Mouse (Mus musculus): Measurements from ENCODE around the gene Dnajc1.
A peak's percentile ranks its signal among the peaks of the same experiment; 100 is the strongest.

Gene Dnajc1

DNA sequence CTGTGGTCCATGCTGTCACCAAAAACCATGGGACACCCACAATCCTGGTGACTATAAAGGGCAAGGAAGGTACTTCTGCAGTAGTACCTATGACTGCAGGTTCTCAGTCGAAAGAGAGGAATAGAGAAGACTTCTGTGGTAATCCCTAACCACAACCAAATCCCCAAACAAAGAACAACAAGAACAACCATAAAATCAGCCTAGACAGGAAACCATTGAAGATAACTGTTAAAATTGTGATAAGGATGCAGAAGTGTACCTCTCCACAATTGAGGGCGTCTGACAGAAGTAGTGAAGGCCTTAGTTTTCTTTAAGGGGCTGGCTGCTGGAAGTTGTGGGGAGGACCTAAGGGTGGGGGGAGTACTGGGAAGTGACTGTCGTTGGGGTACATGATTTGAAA is 91.7 kb downstream of the Dnajc1 start:
- DNase-seq (ENCODE audit: low read depth), result no peak

DNA sequence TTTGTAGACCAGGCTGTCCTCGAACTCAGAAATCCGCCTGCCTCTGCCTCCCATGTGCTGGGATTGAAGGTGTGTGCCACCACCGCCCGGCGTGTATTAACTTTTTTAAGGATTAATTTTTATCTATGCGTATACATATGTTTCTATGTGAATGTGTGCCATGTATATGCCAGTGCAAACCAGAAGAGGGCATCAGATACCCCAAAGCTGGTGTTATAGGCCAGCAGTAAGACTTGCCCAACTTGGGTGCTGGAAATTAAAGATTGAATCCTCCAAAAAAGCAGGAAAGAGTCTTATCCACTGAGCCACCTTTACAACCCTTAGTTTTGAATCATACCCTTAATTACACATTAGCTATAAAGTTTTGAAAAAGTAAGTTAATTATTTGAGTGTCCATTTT is 107.5 kb downstream of the Dnajc1 start:
- peak; percentile 25 for DNase-seq (ENCODE audit: low read depth)

DNA sequence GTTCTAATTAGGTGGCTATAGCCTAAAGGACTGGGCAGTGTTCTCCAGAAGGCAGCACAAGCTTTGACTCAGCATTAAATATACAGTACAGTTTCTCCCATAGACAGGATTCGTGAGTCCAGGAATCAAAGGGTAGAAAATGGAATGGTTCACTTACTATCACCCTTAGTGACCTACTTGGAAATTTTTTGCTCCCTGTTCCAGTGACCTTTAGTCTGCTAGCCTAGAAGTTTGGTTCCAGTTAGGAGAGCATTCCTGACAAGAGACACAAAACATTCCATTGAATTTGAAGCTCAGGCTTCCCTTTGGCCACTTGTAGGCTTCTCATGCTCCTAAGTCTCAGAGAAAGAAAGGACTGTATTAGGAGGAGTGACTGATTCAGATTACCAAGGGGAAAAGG is 126.9 kb downstream of the Dnajc1 start:
- DNase-seq (ENCODE audit: low read depth), result no peak

GRCm38 (mm10) chr2:18264579-18264978 is 128.1 kb downstream of the Dnajc1 start:
- DNase-seq (ENCODE audit: low read depth), result no peak

DNA sequence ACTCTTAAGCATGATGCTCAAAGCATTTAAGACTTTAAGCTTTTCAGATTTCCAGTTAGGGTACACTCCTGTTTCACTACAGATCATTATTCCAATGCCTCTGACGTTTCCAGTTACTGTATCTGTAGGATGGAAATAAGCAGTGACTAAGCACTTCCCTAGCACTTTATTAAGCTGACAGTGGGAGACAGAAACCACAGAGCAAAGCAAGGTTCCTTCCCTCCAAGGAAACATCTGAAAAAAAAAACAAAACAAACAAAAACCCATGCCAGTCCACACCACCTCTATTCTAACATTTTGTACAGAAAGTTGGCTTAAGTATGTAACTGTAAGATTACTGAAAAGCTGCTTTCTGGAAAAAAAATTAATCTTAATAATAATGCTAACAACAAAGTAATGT is 130.3 kb downstream of the Dnajc1 start:
- DNase-seq (ENCODE audit: low read depth), result no peak

- no peak for DNase-seq (ENCODE audit: low read depth)
Observed at GRCm38 (mm10) chr2:18249224-18249623, 143.4 kb downstream of the Dnajc1 start.

DNA sequence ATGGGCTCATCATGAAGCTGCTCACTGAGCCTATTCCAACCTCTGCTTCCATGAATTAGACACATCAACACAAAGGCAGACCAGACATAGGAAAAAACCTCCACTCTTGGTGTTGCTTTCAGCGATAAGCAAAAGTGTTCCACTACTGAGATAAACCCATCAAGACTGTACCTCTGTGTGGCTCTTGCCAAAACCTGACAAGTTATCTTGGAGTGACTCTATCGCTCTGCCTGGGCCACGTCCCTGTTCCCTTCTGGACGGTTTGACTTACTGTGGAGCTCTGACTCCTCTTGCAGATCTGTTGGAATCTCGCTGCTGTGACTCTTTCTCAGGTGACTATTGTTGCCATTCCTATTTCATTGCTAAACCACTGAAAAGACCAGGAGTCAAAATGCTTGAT is 157.1 kb downstream of the Dnajc1 start:
- DNase-seq (ENCODE audit: low read depth), result no peak

- DNase-seq (ENCODE audit: low read depth), result no peak
Observed at GRCm38 (mm10) chr2:18232883-18233567, 159.6 kb downstream of the Dnajc1 start.

GRCm38 (mm10) chr2:18231143-18231542 is 161.5 kb downstream of the Dnajc1 start:
- no peak for DNase-seq (ENCODE audit: low read depth)

GRCm38 (mm10) chr2:18229279-18229678 is 163.4 kb downstream of the Dnajc1 start:
- DNase-seq (ENCODE audit: low read depth), result no peak

DNA sequence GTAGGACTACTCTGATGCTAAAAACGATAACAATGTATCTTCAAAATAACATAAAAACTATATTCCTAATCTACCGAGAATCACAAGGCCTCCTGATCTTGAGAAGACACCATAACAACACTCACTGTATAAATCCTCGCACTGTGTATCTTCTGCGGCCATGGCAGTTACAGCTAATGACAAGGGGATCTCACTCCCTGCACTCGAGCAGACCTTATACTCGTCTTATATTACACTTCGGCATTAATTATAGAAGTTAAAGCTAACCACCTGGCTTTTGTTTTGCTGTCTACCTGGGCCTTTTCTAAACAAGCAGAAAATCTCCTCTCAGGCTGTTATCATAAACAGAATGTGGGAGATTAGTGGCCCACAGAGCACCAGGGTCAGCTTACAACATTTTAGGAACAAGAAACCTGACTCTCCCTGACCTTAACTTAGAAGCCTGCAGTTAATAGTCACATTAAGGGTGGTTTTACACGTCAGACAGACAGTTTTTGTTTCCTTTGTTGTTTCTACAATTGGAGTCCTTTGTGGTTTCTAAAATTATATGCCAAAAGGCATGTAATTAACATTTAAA is 164.1 kb downstream of the Dnajc1 start:
- no peak for DNase-seq (ENCODE audit: low read depth)

DNA sequence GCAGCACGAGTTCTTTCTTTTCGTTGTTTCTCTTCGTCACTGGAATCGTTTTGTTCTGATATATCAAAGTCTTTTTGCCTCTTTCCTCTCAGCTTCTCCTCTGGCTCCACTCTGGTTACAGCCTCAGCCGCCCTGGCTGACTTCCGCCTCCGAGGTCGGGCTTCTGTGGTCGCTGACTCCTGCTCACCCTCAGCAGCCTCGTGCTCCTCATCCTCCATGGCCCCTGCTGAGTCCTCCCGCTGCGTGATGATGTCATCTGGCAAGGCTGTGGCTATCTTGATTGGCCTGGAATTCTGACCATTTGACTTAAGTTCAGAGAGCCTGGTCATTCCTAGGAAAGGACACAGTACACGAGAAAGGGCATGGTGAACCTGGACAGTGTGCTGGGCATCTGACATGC is 173.1 kb downstream of the Dnajc1 start:
- DNase-seq (ENCODE audit: low read depth), result no peak

GRCm38 (mm10) chr2:18219136-18219535 is 173.5 kb downstream of the Dnajc1 start:
- no peak for DNase-seq (ENCODE audit: low read depth)

DNA sequence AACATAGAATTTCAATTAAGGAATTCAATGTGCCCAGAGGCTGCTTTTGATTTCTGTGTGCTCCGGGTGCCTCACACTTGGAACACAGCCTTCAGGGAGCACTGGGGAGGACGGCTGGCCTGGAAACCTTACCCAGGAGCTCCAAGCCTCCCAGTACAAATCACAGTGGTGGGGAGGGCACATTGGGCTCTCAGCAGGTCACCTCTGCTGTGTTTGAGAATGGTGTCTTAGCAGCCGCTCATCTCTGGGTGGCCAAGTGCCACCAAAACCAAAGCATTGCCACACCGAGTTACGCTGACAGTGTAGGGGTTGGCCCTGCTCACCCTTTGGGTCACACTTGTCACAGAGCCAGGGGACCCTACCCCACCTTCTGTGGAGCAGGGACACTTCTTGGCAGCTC is 174.1 kb downstream of the Dnajc1 start:
- DNase-seq (ENCODE audit: low read depth), result no peak

DNA sequence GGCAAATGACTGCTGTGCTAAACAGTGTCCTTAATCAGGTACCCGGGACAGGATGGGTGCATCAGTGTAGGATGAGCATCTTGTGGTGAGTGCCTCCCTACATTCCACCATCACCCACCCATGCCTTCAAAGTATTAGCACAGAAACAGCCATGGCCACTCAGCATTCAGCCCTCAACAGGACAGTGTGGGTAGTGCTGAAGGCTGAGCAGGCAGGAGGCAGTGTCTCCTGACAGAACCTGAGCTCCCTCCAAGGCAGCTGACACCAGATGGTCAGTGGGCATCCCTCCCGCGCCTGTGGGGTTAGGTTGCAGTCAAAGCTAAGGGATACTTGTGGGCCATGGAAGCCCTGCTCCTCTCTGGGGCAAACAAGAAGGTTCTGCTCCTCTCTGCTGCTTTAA is 174.8 kb downstream of the Dnajc1 start:
- no peak for DNase-seq (ENCODE audit: low read depth)

- DNase-seq (ENCODE audit: low read depth), result no peak
Observed at GRCm38 (mm10) chr2:18214031-18214430, 178.6 kb downstream of the Dnajc1 start.

DNA sequence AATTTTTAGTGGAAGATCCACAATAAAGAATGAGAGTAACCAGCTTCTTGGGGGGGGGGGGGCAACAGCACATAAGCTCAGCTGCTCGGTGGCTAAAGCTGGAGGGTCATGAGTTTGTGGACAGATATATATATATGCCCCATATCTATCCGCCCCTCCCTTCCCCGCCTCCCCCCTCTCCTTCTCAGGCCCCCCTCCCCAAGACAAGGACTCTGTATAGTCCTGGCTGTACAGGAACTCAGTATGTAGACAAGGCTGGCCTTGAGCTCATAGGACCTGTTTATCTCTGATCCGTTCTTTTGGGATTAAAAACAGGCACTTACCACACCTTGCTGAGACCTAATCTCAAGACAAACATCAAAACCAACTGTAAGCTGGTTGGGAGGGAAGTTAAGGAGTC is 182.7 kb downstream of the Dnajc1 start:
- no peak for DNase-seq (ENCODE audit: low read depth)

DNA sequence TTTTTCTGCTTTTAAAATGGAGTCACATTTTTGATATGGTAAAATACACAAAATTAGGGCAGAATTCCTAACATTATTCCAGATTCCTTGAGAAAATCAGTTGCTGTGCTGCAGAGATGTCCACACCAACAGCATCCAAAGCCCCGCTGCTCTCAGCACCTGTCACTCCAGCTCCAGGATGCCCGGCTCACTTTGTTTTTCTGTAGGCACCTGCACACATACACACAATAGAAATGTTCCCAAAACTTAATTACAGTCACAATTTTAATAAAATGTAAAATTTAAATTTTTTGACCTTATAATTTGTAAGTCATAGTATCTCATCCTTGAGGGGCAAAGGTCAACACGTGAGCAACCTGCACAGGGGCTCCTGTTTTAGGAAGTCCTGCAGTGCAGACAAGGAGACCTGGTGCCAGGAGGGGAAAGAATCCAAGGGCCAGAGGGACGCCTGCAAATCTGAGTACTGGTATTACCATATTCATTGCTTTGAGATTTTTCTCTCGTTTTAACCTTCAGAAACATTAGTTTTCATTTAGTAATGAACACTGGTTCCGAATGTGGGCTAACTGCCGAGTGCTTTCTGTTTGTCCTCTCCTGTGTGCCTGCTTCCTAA is 183.3 kb downstream of the Dnajc1 start:
- DNase-seq (ENCODE audit: low read depth), result no peak

GRCm38 (mm10) chr2:18208578-18208977 is 184.1 kb downstream of the Dnajc1 start:
- no peak for DNase-seq (ENCODE audit: low read depth)

- no peak for DNase-seq (ENCODE audit: low read depth)
Observed at GRCm38 (mm10) chr2:18206811-18207210, 185.8 kb downstream of the Dnajc1 start.

DNA sequence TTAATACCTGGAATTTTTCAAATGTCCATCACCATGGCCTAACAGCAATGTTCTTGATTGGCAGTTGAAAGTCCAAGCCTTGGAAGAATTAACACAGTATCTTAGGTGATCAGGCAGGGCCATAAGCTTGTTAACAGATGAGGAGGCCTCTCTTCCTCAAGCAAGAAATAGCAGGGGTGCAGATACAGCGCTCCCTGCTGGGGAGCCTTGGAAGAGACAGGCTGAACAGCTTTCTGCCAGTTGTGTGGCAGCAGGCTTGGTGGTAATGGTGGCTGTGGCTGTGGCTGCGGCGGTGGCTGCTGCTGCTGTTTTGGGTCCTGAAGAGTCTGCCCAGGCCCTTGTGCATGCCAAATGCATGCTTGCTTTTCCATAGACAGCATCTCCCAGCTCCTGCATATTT is 187.5 kb downstream of the Dnajc1 start:
- peak; percentile 79 for DNase-seq (ENCODE audit: low read depth)

DNA sequence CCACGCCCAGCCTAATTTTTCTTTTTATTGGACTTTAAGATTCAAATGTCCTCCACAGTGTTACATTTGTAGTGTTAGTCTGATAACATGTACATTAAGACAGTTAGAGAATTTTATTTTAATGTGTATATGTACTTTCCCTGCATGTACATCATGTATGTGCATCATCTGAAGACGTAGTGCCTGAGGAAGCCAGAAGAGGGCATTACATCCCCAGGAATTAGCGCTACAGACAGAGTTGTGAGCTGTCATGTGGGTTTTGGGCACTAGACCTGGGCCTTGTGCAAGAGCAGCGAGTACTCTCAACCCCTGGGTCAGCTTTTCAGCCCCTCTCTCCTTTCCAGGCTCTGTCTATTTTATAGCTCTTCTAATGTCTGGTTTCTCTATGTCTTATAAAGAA is 189.7 kb downstream of the Dnajc1 start:
- no peak for DNase-seq (ENCODE audit: low read depth)

- no peak for DNase-seq (ENCODE audit: low read depth)
Observed at GRCm38 (mm10) chr2:18201820-18202462, 190.7 kb downstream of the Dnajc1 start.

All from induced T-regulatory cell, adult 2 months (primary cell).